Comparison of ENCODE assay signal across 27 mouse cellular contexts in genomic region chr14:115282782-115283181, GRCm38 (mm10).
DNase-seq lines count a peak whose midpoint lies in the region; ATAC-seq and TF ChIP-seq lines count a peak whose summit lies in the region.
"Had no signal": no experiment of that assay in that cellular context is flagged by ENCODE, and none has a peak within 500 bp of the region (broad histone marks: within the 10 kb centered on the region; RNA-seq: fewer than 3 reads in every experiment).

No protein-coding gene starts in this region.

- no peak overlapping the region for H3K4me3 ChIP-seq in limb, embryonic 11.5 days (ENCODE audit: low read depth, low read length)
- H3K4me3 ChIP-seq in limb, embryonic 10.5 days = no peak overlapping the region
- no peak overlapping the region for H3K4me3 ChIP-seq in limb, embryonic 13.5 days
- no peak overlapping the region for H3K4me3 ChIP-seq in layer of hippocampus, adult 2 months
- no peak overlapping the region for H3K4me3 ChIP-seq in hindbrain, embryonic 11.5 days (ENCODE audit: low read depth, low read length)
- H3K4me3 ChIP-seq: embryonic facial prominence, embryonic 12.5 days; embryonic facial prominence, embryonic 15.5 days; heart, embryonic 12.5 days; heart, embryonic 15.5 days; hindbrain, embryonic 10.5 days had no signal

- no peaks in the 10 kb centered on the region for H3K27me3 ChIP-seq in limb, embryonic 11.5 days (ENCODE audit: control insufficient read depth, insufficient read depth, low read length)
- no peaks in the 10 kb centered on the region for H3K27me3 ChIP-seq in limb, embryonic 10.5 days (ENCODE audit: low read depth, poor library complexity, severe bottlenecking)
- H3K27me3 ChIP-seq in limb, embryonic 13.5 days = no peaks in the 10 kb centered on the region
- H3K27me3 ChIP-seq in hindbrain, embryonic 11.5 days (ENCODE audit: control insufficient read depth, insufficient read depth, low read length) = no peaks in the 10 kb centered on the region
- H3K27me3 ChIP-seq: embryonic facial prominence, embryonic 12.5 days; embryonic facial prominence, embryonic 15.5 days; heart, embryonic 12.5 days; heart, embryonic 15.5 days had no signal

- no peaks in the 10 kb centered on the region for H3K9me3 ChIP-seq in limb, embryonic 11.5 days (ENCODE audit: control insufficient read depth, low read length)
- H3K9me3 ChIP-seq in limb, embryonic 10.5 days (replicated peaks) = no peaks in the 10 kb centered on the region
- H3K9me3 ChIP-seq in limb, embryonic 13.5 days = no peaks in the 10 kb centered on the region
- no peaks in the 10 kb centered on the region for H3K9me3 ChIP-seq in hindbrain, embryonic 11.5 days (ENCODE audit: control insufficient read depth, low read length)
- H3K9me3 ChIP-seq: embryonic facial prominence, embryonic 12.5 days; embryonic facial prominence, embryonic 15.5 days; heart, embryonic 12.5 days; heart, embryonic 15.5 days; hindbrain, embryonic 10.5 days had no signal

- H3K4me1 ChIP-seq in limb, embryonic 11.5 days (ENCODE audit: control insufficient read depth, insufficient read depth, low read length) = no peaks in the 10 kb centered on the region
- H3K4me1 ChIP-seq in limb, embryonic 10.5 days = no peaks in the 10 kb centered on the region
- no peaks in the 10 kb centered on the region for H3K4me1 ChIP-seq in limb, embryonic 13.5 days
- no peaks in the 10 kb centered on the region for H3K4me1 ChIP-seq in hindbrain, embryonic 11.5 days (replicated peaks; ENCODE audit: control insufficient read depth, insufficient read depth, low read length)
- H3K4me1 ChIP-seq: embryonic facial prominence, embryonic 12.5 days; embryonic facial prominence, embryonic 15.5 days; heart, embryonic 12.5 days; heart, embryonic 15.5 days; hindbrain, embryonic 10.5 days had no signal

- peak; percentile 51 for ATAC-seq in limb, embryonic 11.5 days (ENCODE audit: insufficient number of reproducible peaks, low FRiP score, low TSS enrichment, low read depth)
- peak; percentile 91 for ATAC-seq in limb, embryonic 13.5 days (ENCODE audit: low FRiP score, low read depth)
- ATAC-seq in hindbrain, embryonic 11.5 days (ENCODE audit: low FRiP score) = no peak
- ATAC-seq: activated CD4-positive, CD25-positive, alpha-beta regulatory T cell, adult 4 months; CD4-positive, CD25-positive, alpha-beta regulatory T cell, adult 4 months; forebrain, embryonic 14.5 days; forebrain, postnatal 0 days; hindbrain, postnatal 0 days; inflammation-experienced regulatory T-cells, adult 6 months had no signal

- no peak for DNase-seq in limb, embryonic 11.5 days (ENCODE audit: low spot score)
- no peak for DNase-seq in limb, embryonic 10.5 days (ENCODE audit: low spot score)
- peak; percentile 10 for DNase-seq in forelimb bud, embryonic 11.5 days (ENCODE audit: low read depth, low spot score)
- no peak for DNase-seq in layer of hippocampus, adult 2 months (ENCODE audit: low spot score in 2 of 2)
- DNase-seq in hindbrain, embryonic 11.5 days (ENCODE audit: low spot score) = no peak
- DNase-seq: adrenal gland, postnatal 10 days; adrenal gland, postnatal 36 days; cerebellum, adult 18-20 months; cerebellum, adult 9-10 months; cerebellum, postnatal 14 days; forebrain, postnatal 0 days; gastrocnemius, postnatal 25 days; heart, adult 18-20 months; heart, postnatal 10 days; heart, postnatal 36 days had no signal

- TF ChIP-seq CTCF in layer of hippocampus, adult 2 months (conservative IDR thresholded peaks at IDR 0.05) = no peak

- no peaks in the 10 kb centered on the region for H3K36me3 ChIP-seq in limb, embryonic 11.5 days (ENCODE audit: control insufficient read depth, insufficient read depth, low read length)
- no peaks in the 10 kb centered on the region for H3K36me3 ChIP-seq in limb, embryonic 10.5 days
- H3K36me3 ChIP-seq in limb, embryonic 13.5 days = no peaks in the 10 kb centered on the region
- H3K36me3 ChIP-seq in hindbrain, embryonic 11.5 days (ENCODE audit: control insufficient read depth, insufficient read depth, low read length) = no peaks in the 10 kb centered on the region
- H3K36me3 ChIP-seq: embryonic facial prominence, embryonic 12.5 days; embryonic facial prominence, embryonic 15.5 days; heart, embryonic 12.5 days; heart, embryonic 15.5 days; hindbrain, embryonic 10.5 days had no signal

- H3K27ac ChIP-seq in limb, embryonic 11.5 days (replicated peaks; ENCODE audit: low read depth, low read length) = no peak overlapping the region
- H3K27ac ChIP-seq in limb, embryonic 10.5 days = no peak overlapping the region
- H3K27ac ChIP-seq in limb, embryonic 13.5 days = no peak overlapping the region
- H3K27ac ChIP-seq in layer of hippocampus, adult 2 months = no peak overlapping the region
- H3K27ac ChIP-seq in hindbrain, embryonic 11.5 days (ENCODE audit: low read depth, low read length) = no peak overlapping the region
- H3K27ac ChIP-seq: embryonic facial prominence, embryonic 12.5 days; embryonic facial prominence, embryonic 15.5 days; heart, embryonic 15.5 days; hindbrain, embryonic 10.5 days; hindbrain, embryonic 14.5 days; hindbrain, postnatal 0 days had no signal

- no peak overlapping the region for H3K9ac ChIP-seq in limb, embryonic 11.5 days (ENCODE audit: low read length)
- H3K9ac ChIP-seq in limb, embryonic 13.5 days = no peak overlapping the region
- H3K9ac ChIP-seq in hindbrain, embryonic 11.5 days (ENCODE audit: low read depth, low read length) = no peak overlapping the region
- H3K9ac ChIP-seq: embryonic facial prominence, embryonic 12.5 days; embryonic facial prominence, embryonic 15.5 days; forebrain, postnatal 0 days; heart, embryonic 12.5 days; heart, embryonic 15.5 days; hindbrain, embryonic 14.5 days had no signal

- H3K4me2 ChIP-seq in limb, embryonic 11.5 days (ENCODE audit: low read depth, severe bottlenecking) = no peak overlapping the region
- H3K4me2 ChIP-seq in limb, embryonic 13.5 days (replicated peaks) = no peak overlapping the region
- no peak overlapping the region for H3K4me2 ChIP-seq in hindbrain, embryonic 11.5 days (replicated peaks; ENCODE audit: low read depth, low read length)
- H3K4me2 ChIP-seq: embryonic facial prominence, embryonic 12.5 days; embryonic facial prominence, embryonic 15.5 days; heart, embryonic 12.5 days; heart, embryonic 15.5 days; hindbrain, embryonic 14.5 days had no signal
